Mouse (Mus musculus): ENCODE data around the gene Hnrnpl. TPM values are rescaled to one million over a fixed set of nuclear protein-coding genes. Genes with fewer than 3 reads are reported as not detected.

Gene Hnrnpl
- 348 and 515 TPM in 2 replicates for total RNA-seq (2023)

DNA sequence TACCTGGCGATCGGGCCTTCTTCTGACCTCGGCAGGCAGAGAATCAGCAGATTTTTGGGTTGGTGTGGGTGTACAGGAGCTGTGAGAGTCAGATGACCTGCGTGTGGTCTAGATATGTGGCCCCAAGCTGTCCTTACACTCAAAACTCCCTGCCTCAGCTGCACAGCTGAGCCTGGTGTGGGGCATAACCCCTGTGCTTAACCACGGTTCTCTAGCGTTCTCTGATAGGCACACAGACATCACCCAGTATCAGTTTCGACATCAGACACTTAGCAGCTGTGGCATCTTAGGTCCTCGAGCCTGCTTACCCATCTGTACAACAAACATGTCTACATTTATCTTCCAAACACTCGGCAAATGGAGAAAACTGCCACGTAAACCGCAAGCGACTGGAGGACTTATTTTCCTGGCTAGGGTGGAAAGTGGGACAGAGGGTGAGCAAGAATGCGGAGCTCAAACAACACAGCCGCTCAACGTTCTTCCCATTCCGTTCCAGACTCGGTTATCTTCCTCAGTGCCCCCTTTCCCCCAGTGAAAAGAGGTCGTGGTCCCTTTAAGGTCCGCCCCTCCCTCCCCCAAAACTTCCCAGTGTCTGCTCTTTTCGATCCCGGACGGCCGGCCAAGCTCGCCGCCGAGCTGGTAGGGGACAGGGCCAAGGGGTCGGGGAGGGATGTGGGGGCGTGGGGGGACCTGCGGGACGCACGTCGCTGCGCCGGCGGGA lies at the start of gene Hnrnpl:
Hnrnpl (plus strand) TSS at position 321 of the 721 bp plus-strand sequence.

DNA sequence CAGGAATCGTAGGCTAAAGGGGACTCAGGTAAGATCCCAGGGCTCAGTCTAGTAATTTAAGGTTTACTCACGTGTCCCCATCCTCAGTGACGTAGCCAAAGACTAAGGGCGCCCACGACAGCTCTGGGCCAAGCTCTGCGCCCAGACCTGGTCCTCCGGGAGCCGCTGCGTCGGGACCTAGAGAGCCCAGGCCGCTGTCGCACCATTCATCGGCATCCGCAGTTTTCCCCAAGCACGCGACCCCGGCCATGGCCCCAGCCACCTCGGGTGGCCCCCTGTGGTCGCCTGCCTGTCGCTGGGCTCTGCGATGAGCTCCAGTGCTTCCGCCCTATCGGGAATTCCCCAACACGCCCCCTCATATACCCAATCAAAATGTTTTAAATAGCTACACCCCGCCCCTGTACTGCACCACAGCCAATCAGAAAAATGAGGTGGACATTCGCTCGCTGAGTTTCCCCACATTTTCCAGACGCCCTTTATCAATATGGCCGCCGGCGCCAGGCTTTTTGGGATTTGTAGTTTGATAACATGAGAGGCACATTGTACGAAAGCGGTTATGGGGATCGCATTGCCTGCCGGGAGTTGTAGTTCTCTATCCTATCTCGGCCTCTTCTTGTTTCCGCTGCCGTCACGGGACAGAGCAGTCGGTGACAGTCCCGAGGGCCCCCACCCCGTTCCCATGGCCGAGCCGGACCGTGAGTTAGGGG lies 42.0 kb upstream of the Hnrnpl start, which contains the start of gene Sirt2:
Sirt2 (plus strand) TSS at position 563 of the 707 bp plus-strand sequence.

DNA sequence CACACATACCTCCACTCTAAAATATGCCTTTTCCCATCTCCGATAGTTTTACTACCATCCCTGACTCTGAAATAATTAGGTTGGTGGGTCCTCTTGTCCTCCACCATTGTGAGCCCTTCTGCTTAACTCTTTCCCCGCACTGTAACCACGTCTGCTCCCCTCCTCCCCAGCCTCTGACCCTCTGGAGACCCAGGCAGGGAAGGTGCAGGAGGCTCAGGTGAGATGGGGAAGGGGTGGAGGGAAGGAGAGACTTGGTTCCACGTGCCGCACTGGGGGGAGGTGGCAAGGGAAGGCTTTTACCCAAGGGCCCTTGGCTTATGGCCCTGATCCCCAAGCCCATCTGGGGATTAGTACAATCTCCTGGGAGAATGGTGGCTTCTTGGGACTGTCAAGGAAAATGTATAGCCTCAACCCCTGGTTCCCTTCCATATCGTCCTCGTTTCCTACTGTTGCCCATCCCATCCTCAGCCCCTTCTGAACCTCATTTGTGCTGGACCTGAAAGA lies 40.8 kb upstream of the Hnrnpl start, which contains the start of gene Nfkbib:
Nfkbib (minus strand) TSS at position 51 of the 504 bp plus-strand sequence.

DNA sequence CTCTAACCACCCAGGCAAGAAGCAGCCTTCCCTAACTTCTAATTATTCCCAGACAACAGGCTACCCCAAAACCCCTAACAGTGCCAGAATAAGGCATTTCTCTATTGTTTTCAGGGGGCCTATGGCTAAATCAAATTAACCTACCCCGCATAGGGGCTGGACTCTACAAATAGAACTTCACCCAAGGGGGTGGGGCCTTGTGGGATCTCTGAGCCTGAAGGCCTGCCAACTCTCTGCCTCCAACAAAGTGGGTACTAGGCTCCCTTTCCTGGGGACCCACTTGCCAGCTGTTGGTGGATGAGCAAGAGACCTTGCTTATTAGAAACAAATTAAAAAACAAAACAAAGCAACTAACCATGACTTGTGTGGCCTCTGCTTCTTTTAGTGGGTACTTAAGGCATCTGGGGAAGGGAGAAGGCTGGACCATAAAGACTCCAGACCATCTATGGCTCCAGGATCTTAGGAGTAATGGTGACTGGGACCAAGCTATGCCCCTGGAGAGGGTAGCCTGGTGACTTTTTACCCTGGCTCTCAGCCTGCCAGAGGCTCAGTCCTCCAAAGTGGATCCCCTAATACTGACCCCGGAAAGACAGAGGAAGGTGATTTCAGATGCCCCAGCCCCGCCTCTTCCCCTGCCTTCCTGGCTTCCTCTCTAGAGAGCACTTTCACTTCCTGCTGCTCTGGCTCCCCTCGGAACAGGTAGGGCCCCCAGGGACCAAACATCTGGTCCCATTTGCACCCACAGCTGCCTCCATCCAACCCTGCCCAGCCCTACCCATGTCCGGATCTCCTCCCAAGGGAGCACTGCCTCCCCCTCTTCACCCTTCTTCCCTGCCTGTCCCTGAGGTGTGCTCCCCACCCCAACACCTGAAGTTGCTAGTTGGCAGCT lies 19.8 kb upstream of the Hnrnpl start, which contains the start of gene Rinl:
Rinl (plus strand) TSS at position 663 of the 889 bp plus-strand sequence.

DNA sequence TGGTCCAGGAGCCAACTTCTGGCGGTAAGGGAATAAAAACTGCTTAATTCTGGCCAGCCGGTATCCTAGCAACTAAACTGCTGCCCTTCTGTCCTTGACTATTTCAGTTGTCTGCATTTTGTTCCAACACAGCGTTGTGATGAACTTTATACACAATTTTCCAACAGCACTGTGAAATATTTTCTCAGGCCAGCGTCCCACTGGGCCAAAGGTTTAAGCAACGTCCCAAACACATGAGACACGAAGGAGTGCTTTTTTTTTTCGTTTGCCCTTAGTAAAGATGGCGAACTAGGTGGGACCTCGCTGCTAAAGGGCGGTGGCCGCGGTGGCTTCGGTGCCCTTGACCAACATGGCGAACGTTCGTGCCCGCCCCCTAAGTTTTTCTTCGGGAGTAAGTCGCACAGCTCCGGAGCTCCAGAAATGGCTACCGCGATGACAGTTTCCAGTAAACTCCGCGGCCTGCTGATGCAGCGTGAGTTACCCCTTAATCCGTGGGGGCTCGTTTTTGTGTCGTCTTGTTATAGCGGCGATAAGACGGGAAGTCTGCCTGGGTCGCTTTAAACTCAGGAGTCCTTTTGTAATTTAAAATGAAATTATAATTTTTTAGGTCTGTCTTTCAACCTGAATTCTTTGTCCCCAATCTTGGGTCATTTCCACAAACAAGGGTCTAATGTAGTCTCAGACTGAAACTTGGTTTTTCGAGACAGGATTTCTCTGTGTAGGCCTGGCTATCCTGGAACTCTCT lies 16.8 kb downstream of the Hnrnpl start, which contains the start of gene Ech1:
Ech1 (plus strand) TSS at position 277 of the 745 bp plus-strand sequence.

DNA sequence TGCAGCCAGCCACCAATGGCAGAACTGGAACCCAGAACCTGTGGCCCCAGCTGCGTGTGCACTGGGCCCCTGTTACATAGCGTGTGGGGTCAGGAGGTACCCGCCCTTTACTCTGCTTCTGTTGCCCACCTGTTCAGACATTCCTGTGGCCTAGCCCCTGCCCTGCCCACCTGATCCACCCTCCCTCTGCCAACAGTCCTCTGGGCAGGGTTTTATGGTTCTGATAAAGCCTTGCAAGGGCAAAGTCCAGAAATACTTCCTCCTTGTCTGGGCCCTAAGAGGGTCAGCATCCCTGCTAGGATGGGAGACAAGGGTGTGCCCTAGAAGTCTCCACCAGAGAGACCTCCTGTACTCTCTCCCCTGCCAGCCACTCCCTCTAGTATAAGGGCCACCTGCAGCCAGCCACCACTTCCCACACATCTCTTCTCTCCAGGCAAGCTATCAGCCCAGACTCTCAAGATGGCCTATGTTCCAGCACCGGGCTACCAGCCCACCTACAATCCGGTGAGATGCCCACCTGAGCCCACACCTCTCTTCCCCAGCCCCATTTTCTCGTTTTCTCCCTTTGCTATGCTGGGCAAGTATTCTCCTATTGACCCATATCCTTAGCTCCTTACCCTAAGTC lies 25.5 kb downstream of the Hnrnpl start, which contains the start of gene Lgals4:
Lgals4 (plus strand) TSS at position 132 of the 625 bp plus-strand sequence.

DNA sequence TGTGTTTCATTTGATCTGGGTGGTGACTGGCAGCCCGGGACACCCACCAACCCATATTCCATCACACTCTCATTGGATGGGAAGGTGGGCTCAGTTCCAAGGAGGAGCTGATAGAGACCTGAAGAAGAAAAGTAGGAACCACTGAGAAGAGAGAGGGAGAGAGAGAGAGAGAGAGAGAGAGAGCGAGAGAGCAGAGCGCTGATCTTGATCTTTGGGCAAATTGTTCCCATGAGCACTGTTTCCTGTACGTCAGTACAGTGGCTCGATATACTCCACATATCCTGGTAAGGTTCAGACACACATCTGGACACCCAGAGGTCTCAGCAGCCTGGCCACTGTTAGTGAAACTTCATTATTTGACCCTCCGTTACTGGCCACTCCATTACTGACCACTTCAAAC lies 55.2 kb downstream of the Hnrnpl start, which contains the start of gene Lgals7:
Lgals7 (plus strand) TSS at position 314 of the 400 bp plus-strand sequence.

Other genes starting within 250 kb of the Hnrnpl start
- 67.4 and 83.8 TPM in 2 replicates for gene Samd4b, start 210.4 kb upstream of the Hnrnpl start, total RNA-seq (2023)
- 7.0 and 7.5 TPM in 2 replicates for gene Pak4, start 210.4 kb upstream of the Hnrnpl start, total RNA-seq (2023)
- gene Acp7, start 177.2 kb upstream of the Hnrnpl start, total RNA-seq (2023), result not detected in 2 replicates
- 0.95 TPM in 1 of 2 replicates, not detected in the other for gene Fbxo27, start 115.7 kb upstream of the Hnrnpl start, total RNA-seq (2023)
- gene Fbxo17, start 91.7 kb upstream of the Hnrnpl start, total RNA-seq (2023), result 2.2 and 4.9 TPM in 2 replicates
- 13.6 and 16.0 TPM in 2 replicates for gene Mrps12, start 66.7 kb upstream of the Hnrnpl start, total RNA-seq (2023)
- gene Sars2, start 66.5 kb upstream of the Hnrnpl start, total RNA-seq (2023), result 6.7 and 8.1 TPM in 2 replicates
- not detected in 2 replicates for gene Ccer2, start 52.4 kb upstream of the Hnrnpl start, total RNA-seq (2023)
- gene Sirt2, start 41.8 kb upstream of the Hnrnpl start, total RNA-seq (2023), result 79.6 and 98.8 TPM in 2 replicates
- gene Nfkbib, start 41.0 kb upstream of the Hnrnpl start, total RNA-seq (2023), result 69.5 and 83.2 TPM in 2 replicates
- gene Rinl, start 19.6 kb upstream of the Hnrnpl start, total RNA-seq (2023), result 98.4 and 115 TPM in 2 replicates
- gene Ech1, start 16.7 kb downstream of the Hnrnpl start, total RNA-seq (2023), result 100 and 104 TPM in 2 replicates
- 14.9 and 15.9 TPM in 2 replicates for gene Lgals4, start 25.3 kb downstream of the Hnrnpl start, total RNA-seq (2023)
- not detected in 2 replicates for gene Lgals7, start 55.3 kb downstream of the Hnrnpl start, total RNA-seq (2023)
- gene Capn12, start 72.9 kb downstream of the Hnrnpl start, total RNA-seq (2023), result not detected in 2 replicates
- gene Actn4, start 153.8 kb downstream of the Hnrnpl start, total RNA-seq (2023), result 112 and 115 TPM in 2 replicates
- 140 and 154 TPM in 2 replicates for gene Eif3k, start 173.3 kb downstream of the Hnrnpl start, total RNA-seq (2023)
- 31.5 and 32.6 TPM in 2 replicates for gene Map4k1, start 173.5 kb downstream of the Hnrnpl start, total RNA-seq (2023)